Mouse (Mus musculus) liver, embryonic 12.5 days (tissue): ENCODE measurements at regions not wholly inside any gene's neighbourhood (a gene's known extent, or its start where the extent isn't known, plus 50 kb on each side); places are given as distances from the start of the nearest gene placed in this dataset.

Experiments
- ATAC-seq: fragments of 200-750 bp; cut with Nextera tagmentation; 2 replicates; pipeline ENCODE4 v1.8.0; 2017; ENCODE audit warnings: moderate number of reproducible peaks, mild to moderate bottlenecking, moderate library complexity
- H3K27ac ChIP-seq: fragments of 300-500 bp; sonication (generic); 2 replicates; pipeline ENCODE4 v1.5.1; 2016; ENCODE audit warnings: mild to moderate bottlenecking
- H3K27me3 ChIP-seq: fragments of 300-500 bp; sonication (generic); replicated peaks from 2 replicates; pipeline ENCODE4 v1.6.1; 2016; ENCODE audit warnings: mild to moderate bottlenecking, moderate library complexity
- H3K36me3 ChIP-seq: fragments of 300-500 bp; sonication (generic); 2 replicates; pipeline ENCODE4 v1.6.1; 2016; ENCODE audit warnings: mild to moderate bottlenecking, moderate library complexity
- H3K4me1 ChIP-seq: fragments of 300-500 bp; sonication (generic); 2 replicates; pipeline ENCODE4 v1.6.1; 2016
- H3K4me2 ChIP-seq: fragments of 300-500 bp; sonication (generic); 2 replicates; pipeline ENCODE4 v1.6.1; 2016; ENCODE audit warnings: mild to moderate bottlenecking, moderate library complexity
- H3K4me3 ChIP-seq: fragments of 300-500 bp; sonication (generic); 2 replicates; pipeline ENCODE4 v1.5.1; 2016; ENCODE audit warnings: mild to moderate bottlenecking, moderate library complexity
- H3K9ac ChIP-seq: fragments of 300-500 bp; sonication (generic); 2 replicates; pipeline ENCODE4 v1.6.1; 2016; ENCODE audit warnings: mild to moderate bottlenecking, moderate library complexity
- H3K9me3 ChIP-seq: fragments of 300-500 bp; sonication (generic); replicated peaks from 2 replicates; pipeline ENCODE4 v1.6.1; 2016; ENCODE audit warnings: mild to moderate bottlenecking, moderate library complexity
- WGBS: fragments of 180-500 bp; shearing (Covaris S2); methylation state at CpG from one replicate; pipeline ENCODE4 v1.1.7; 2016; ENCODE audit not compliant: insufficient replicate concordance; 5-methylcytosine and 5-hydroxymethylcytosine counted together

GRCm38 (mm10) chrX:99415701-99416100 lies 55.4 kb downstream of the Pja1 start:
- Histone ChIP-seq H3K4me2 (no peak overlapping the region), H3K4me3 (no peak overlapping the region), H3K4me1 (peaks cover 7% of the 10 kb centered on the region; the same call in 1 of the 2 replicates), H3K36me3 (no peaks in the 10 kb centered on the region), H3K9me3 (no peaks in the 10 kb centered on the region), H3K27me3 (peaks cover 41% of the 10 kb centered on the region), H3K9ac (no peak overlapping the region), H3K27ac (no peak overlapping the region)
- 26% methylated on average over 5 of the region's 5 CpGs for WGBS
- no peak for ATAC-seq

GRCm38 (mm10) chrX:99410942-99411341 lies 60.1 kb downstream of the Pja1 start:
- no peak overlapping the region for H3K9ac ChIP-seq
- WGBS, result 48% methylated on average over 3 of the region's 3 CpGs
- peaks cover 45% of the 10 kb centered on the region for H3K27me3 ChIP-seq
- H3K27ac ChIP-seq, result no peak overlapping the region
- ATAC-seq, result no peak
- no peaks in the 10 kb centered on the region for H3K36me3 ChIP-seq
- H3K4me2 ChIP-seq, result no peak overlapping the region
- no peak overlapping the region for H3K4me3 ChIP-seq
- no peaks in the 10 kb centered on the region for H3K9me3 ChIP-seq
- 0 out of 2 replicates have a peak, but pooled peaks cover 1% of the 10 kb centered on the region for H3K4me1 ChIP-seq

- 59% methylated on average over 9 of the region's 10 CpGs for WGBS
- no peaks in the 10 kb centered on the region for H3K9me3 ChIP-seq
- no peak overlapping the region for H3K4me3 ChIP-seq
- H3K27me3 ChIP-seq, result peaks cover 40% of the 10 kb centered on the region
- no peak overlapping the region for H3K4me2 ChIP-seq
- no peaks in the 10 kb centered on the region; the same call in 1 of the 2 replicates for H3K4me1 ChIP-seq
- no peak for ATAC-seq
- H3K36me3 ChIP-seq, result no peaks in the 10 kb centered on the region
- no peak overlapping the region for H3K27ac ChIP-seq
- H3K9ac ChIP-seq, result no peak overlapping the region
Measured at GRCm38 (mm10) chrX:99409858-99410257, 61.2 kb downstream of the Pja1 start.

GRCm38 (mm10) chrX:99409331-99409730 lies 61.7 kb downstream of the Pja1 start:
- 71% methylated on average over 5 of the region's 5 CpGs for WGBS
- H3K4me3 ChIP-seq, result no peak overlapping the region
- H3K9ac ChIP-seq, result no peak overlapping the region
- H3K9me3 ChIP-seq, result no peaks in the 10 kb centered on the region
- H3K4me2 ChIP-seq, result no peak overlapping the region
- H3K27me3 ChIP-seq, result peaks cover 38% of the 10 kb centered on the region
- H3K4me1 ChIP-seq, result no peaks in the 10 kb centered on the region; the same call in 1 of the 2 replicates
- H3K27ac ChIP-seq, result no peak overlapping the region
- ATAC-seq, result no peak
- no peaks in the 10 kb centered on the region for H3K36me3 ChIP-seq

GRCm38 (mm10) chrX:99408804-99409203 lies 62.3 kb downstream of the Pja1 start:
- H3K27me3 ChIP-seq, result peaks cover 32% of the 10 kb centered on the region
- H3K27ac ChIP-seq, result no peak overlapping the region
- no peak overlapping the region for H3K9ac ChIP-seq
- H3K9me3 ChIP-seq, result no peaks in the 10 kb centered on the region
- no peak overlapping the region for H3K4me2 ChIP-seq
- H3K36me3 ChIP-seq, result no peaks in the 10 kb centered on the region
- no peaks in the 10 kb centered on the region; the same call in 1 of the 2 replicates for H3K4me1 ChIP-seq
- ATAC-seq, result no peak
- 52% methylated on average over 6 of the region's 6 CpGs for WGBS
- no peak overlapping the region for H3K4me3 ChIP-seq

GRCm38 (mm10) chrX:99405843-99406242 lies 65.2 kb downstream of the Pja1 start:
- Histone ChIP-seq H3K4me2 (no peak overlapping the region), H3K4me3 (no peak overlapping the region), H3K9me3 (no peaks in the 10 kb centered on the region), H3K4me1 (no peaks in the 10 kb centered on the region; the same call in 1 of the 2 replicates), H3K36me3 (no peaks in the 10 kb centered on the region), H3K27me3 (peaks cover 36% of the 10 kb centered on the region), H3K9ac (no peak overlapping the region), H3K27ac (no peak overlapping the region)
- ATAC-seq, result peak; percentile 59; the same call in 1 of the 2 replicates
- WGBS, result 45% methylated on average over 8 of the region's 8 CpGs

- WGBS, result 69% methylated on average over 5 of the region's 6 CpGs
- no peaks in the 10 kb centered on the region; the same call in 1 of the 2 replicates for H3K4me1 ChIP-seq
- no peak overlapping the region for H3K27ac ChIP-seq
- no peaks in the 10 kb centered on the region for H3K36me3 ChIP-seq
- H3K4me2 ChIP-seq, result no peak overlapping the region
- no peaks in the 10 kb centered on the region for H3K9me3 ChIP-seq
- no peak overlapping the region for H3K9ac ChIP-seq
- no peak for ATAC-seq
- H3K27me3 ChIP-seq, result peaks cover 37% of the 10 kb centered on the region
- no peak overlapping the region for H3K4me3 ChIP-seq
Measured at GRCm38 (mm10) chrX:99403521-99404149, 67.4 kb downstream of the Pja1 start.

GRCm38 (mm10) chrX:99402841-99403520 lies 68.1 kb downstream of the Pja1 start:
- H3K9ac ChIP-seq, result no peak overlapping the region
- no peaks in the 10 kb centered on the region for H3K9me3 ChIP-seq
- H3K27me3 ChIP-seq, result peaks cover 38% of the 10 kb centered on the region
- 55% methylated on average over 9 of the region's 9 CpGs for WGBS
- no peaks in the 10 kb centered on the region for H3K36me3 ChIP-seq
- no peak for ATAC-seq
- no peak overlapping the region for H3K4me3 ChIP-seq
- no peaks in the 10 kb centered on the region; the same call in 1 of the 2 replicates for H3K4me1 ChIP-seq
- H3K27ac ChIP-seq, result no peak overlapping the region
- H3K4me2 ChIP-seq, result no peak overlapping the region

GRCm38 (mm10) chrX:99397344-99397743 lies 73.7 kb downstream of the Pja1 start:
- H3K4me2 ChIP-seq, result no peak overlapping the region
- H3K4me3 ChIP-seq, result no peak overlapping the region
- no peak for ATAC-seq
- H3K9ac ChIP-seq, result no peak overlapping the region
- 47% methylated on average over 8 of the region's 8 CpGs for WGBS
- H3K4me1 ChIP-seq, result no peaks in the 10 kb centered on the region
- H3K27me3 ChIP-seq, result peaks cover 55% of the 10 kb centered on the region
- no peaks in the 10 kb centered on the region for H3K9me3 ChIP-seq
- H3K36me3 ChIP-seq, result no peaks in the 10 kb centered on the region
- H3K27ac ChIP-seq, result no peak overlapping the region

- Histone ChIP-seq H3K9me3 (no peaks in the 10 kb centered on the region), H3K27me3 (peaks cover 61% of the 10 kb centered on the region), H3K4me3 (no peak overlapping the region), H3K27ac (no peak overlapping the region), H3K36me3 (no peaks in the 10 kb centered on the region), H3K4me2 (no peak overlapping the region), H3K9ac (no peak overlapping the region; the same call in 1 of the 2 replicates), H3K4me1 (no peaks in the 10 kb centered on the region)
- WGBS, result 79% methylated on average over 6 of the region's 6 CpGs
- no peak for ATAC-seq
Measured at GRCm38 (mm10) chrX:99396180-99396579, 74.9 kb downstream of the Pja1 start.

- Histone ChIP-seq H3K9me3 (no peaks in the 10 kb centered on the region), H3K4me1 (no peaks in the 10 kb centered on the region), H3K4me3 (no peak overlapping the region), H3K27ac (no peak overlapping the region), H3K36me3 (no peaks in the 10 kb centered on the region), H3K9ac (no peak overlapping the region), H3K27me3 (peaks cover 71% of the 10 kb centered on the region), H3K4me2 (no peak overlapping the region)
- ATAC-seq, result no peak
- WGBS, result 69% methylated on average over 3 of the region's 3 CpGs
Measured at GRCm38 (mm10) chrX:99395067-99395466, 76.0 kb downstream of the Pja1 start.

GRCm38 (mm10) chrX:99391628-99392027 lies 79.4 kb downstream of the Pja1 start:
- no peaks in the 10 kb centered on the region for H3K4me1 ChIP-seq
- H3K9me3 ChIP-seq, result no peaks in the 10 kb centered on the region
- WGBS, result 65% methylated on average over 6 of the region's 6 CpGs
- no peak for ATAC-seq
- H3K36me3 ChIP-seq, result no peaks in the 10 kb centered on the region
- H3K27me3 ChIP-seq, result peaks cover 63% of the 10 kb centered on the region
- no peak overlapping the region for H3K4me3 ChIP-seq
- no peak overlapping the region for H3K27ac ChIP-seq
- no peak overlapping the region for H3K4me2 ChIP-seq
- H3K9ac ChIP-seq, result no peak overlapping the region
